ENCODE assay signal across 8 mouse cellular contexts in the genomic region with DNA sequence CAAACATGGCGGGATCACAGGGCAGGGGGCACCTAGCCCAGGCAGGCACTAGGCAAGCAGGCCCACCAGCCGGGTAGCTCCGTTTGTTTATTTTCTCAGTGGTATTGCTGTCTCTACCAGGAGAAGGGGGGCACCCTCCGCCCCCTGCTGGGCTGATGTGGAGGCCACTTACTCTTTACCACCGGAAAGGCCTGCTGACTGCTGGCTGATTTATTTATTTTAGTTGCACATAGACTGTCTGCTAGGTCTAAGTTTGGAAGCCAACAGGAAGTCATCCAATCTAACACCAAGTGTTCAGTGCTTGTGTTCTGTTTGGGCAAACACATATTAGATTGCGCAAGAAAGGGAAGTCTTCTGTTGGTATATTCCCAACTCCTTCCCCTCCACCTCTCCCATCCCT.
DNase-seq lines count a peak whose midpoint lies in the region; TF ChIP-seq lines count a peak whose summit lies in the region.

No protein-coding gene starts in this region.

- no peak overlapping the region for H3K4me3 ChIP-seq in gastrocnemius, adult 2 months
- H3K4me3 ChIP-seq in myocyte: no peak overlapping the region

- no peaks in the 10 kb centered on the region for H3K79me2 ChIP-seq in myocyte (ENCODE audit: control insufficient read depth, insufficient read depth)

- TF ChIP-seq POLR2A in myocyte (IDR thresholded peaks at IDR 0.05; ENCODE audit: insufficient read length, low read depth): no peak

- H3ac ChIP-seq in myocyte (ENCODE audit: control insufficient read depth, insufficient read length): no peak overlapping the region

- peak; percentile 33 for DNase-seq in gastrocnemius, adult 2 months
- no peak for DNase-seq in gastrocnemius, postnatal 36 days
- peak; percentile 5 for DNase-seq in NIH3T3 (ENCODE audit: low read depth)
- peak; percentile 51 for DNase-seq in heart, adult 8-10 months (ENCODE audit: low spot score)
- DNase-seq in kidney, postnatal 25 days: peak; percentile 76 to 79
- DNase-seq in cerebellum, adult 9-11 months: no peak
- DNase-seq in urinary bladder, postnatal 4 days (ENCODE audit: low spot score in 2 of 2): no peak

- no peaks in the 10 kb centered on the region for H3K36me3 ChIP-seq in myocyte (ENCODE audit: control insufficient read depth, insufficient read depth)

- H3K4me2 ChIP-seq in myocyte (ENCODE audit: low read depth): no peak overlapping the region

- peak overlapping the region; percentile 62 for H3K27ac ChIP-seq in gastrocnemius, adult 2 months

- no peaks in the 10 kb centered on the region for H3K27me3 ChIP-seq in myocyte (ENCODE audit: control insufficient read depth, insufficient read depth, insufficient read length)

- TF ChIP-seq CTCF in gastrocnemius, adult 2 months (IDR thresholded peaks at IDR 0.05): peak; percentile 24; the same call in 1 of the 2 replicates

- intact Hi-C loops in gastrocnemius, adult 2 months (cut with DNase I): no loop called here
- intact Hi-C loops in gastrocnemius, postnatal 36 days (cut with DNase I): no loop called here

TF ChIP-seq in myocyte, 11 proteins besides CTCF, POLR2A, EP300 and RAD21:
- TF ChIP-seq SRF (IDR thresholded peaks at IDR 0.05; ENCODE audit: control insufficient read depth, insufficient read length, low read depth) (no peak), REST (IDR thresholded peaks at IDR 0.05; ENCODE audit: insufficient read depth, insufficient read length) (no peak), TCF12 (IDR thresholded peaks at IDR 0.05; ENCODE audit: insufficient read depth, poor library complexity, severe bottlenecking) (no peak), MAX (IDR thresholded peaks at IDR 0.05; ENCODE audit: low read depth) (no peak), USF1 (IDR thresholded peaks at IDR 0.05; ENCODE audit: low read depth) (no peak), POLR2AphosphoS2 (IDR thresholded peaks at IDR 0.05; ENCODE audit: insufficient read length, low read depth) (no peak), CEBPB (IDR thresholded peaks at IDR 0.05; ENCODE audit: insufficient read depth, poor library complexity, severe bottlenecking) (peak; percentile 42; the same call in 1 of the 2 replicates), E2F4 (IDR thresholded peaks at IDR 0.05; ENCODE audit: insufficient read depth) (no peak)

Comparison
In these comparisons a context has a peak if more than half of its experiments do, and no peak if none do; other contexts are left out.
1. DNase-seq: peak in gastrocnemius, adult 2 months (single experiment), NIH3T3 (single experiment), heart, adult 8-10 months (single experiment) and kidney, postnatal 25 days (2 of 2); none in gastrocnemius, postnatal 36 days (0 of 2), cerebellum, adult 9-11 months (single experiment) and urinary bladder, postnatal 4 days (0 of 2).